Mouse (Mus musculus) frontal cortex, adult 2 months (tissue): ENCODE data around the gene B4galt5. TPM values are rescaled to one million over a fixed set of nuclear protein-coding genes. Genes with fewer than 3 reads are reported as not detected.

ENCODE experiments used
- DNase-seq, 2 experiments: peaks; one replicate each; pipeline ENCODE4 v3.0.0; 2022; ENCODE audit warnings: low spot score in 1 of 2; ENCODE audit errors: extremely low spot score in 1 of 2
- polyA plus RNA-seq: library from polyadenylated mRNA; depleted of rRNA; stranded (reverse); fragments of >200 nt; gene quantifications from 2 replicates; pipeline ENCODE4 v1.2.3, GENCODE M21; 2012

B4galt5 gene
- polyA plus RNA-seq, 1 experiment: 37.8 TPM

- DNase-seq: no peak
Measured at GRCm38 (mm10) chr2:167363272-167364045, 14.5 kb upstream of the B4galt5 start.

- DNase-seq: no peak
Measured at GRCm38 (mm10) chr2:167358499-167358898, 9.5 kb upstream of the B4galt5 start.

- no peak for DNase-seq
Measured at GRCm38 (mm10) chr2:167356885-167357284, 7.9 kb upstream of the B4galt5 start.

GRCm38 (mm10) chr2:167354611-167355165 is 5.7 kb upstream of the B4galt5 start:
- DNase-seq: no peak

- no peak for DNase-seq
Measured at GRCm38 (mm10) chr2:167354046-167354445, 5.1 kb upstream of the B4galt5 start.

- DNase-seq: no peak
Measured at GRCm38 (mm10) chr2:167352496-167352895, 3.5 kb upstream of the B4galt5 start.

- DNase-seq: no peak
Measured at GRCm38 (mm10) chr2:167351371-167351951, 2.5 kb upstream of the B4galt5 start.

- DNase-seq: no peak
Measured at GRCm38 (mm10) chr2:167350126-167350650, 1.2 kb upstream of the B4galt5 start.

- peak; percentile 92 to 93 for DNase-seq
Measured at GRCm38 (mm10) chr2:167349283-167349936, 427 bp upstream of the B4galt5 start.

- peak in 1 of 2 experiments; percentile 56 for DNase-seq
Measured at GRCm38 (mm10) chr2:167347991-167348375, 1.0 kb downstream of the B4galt5 start.

- no peak for DNase-seq
Measured at GRCm38 (mm10) chr2:167347361-167347760, 1.6 kb downstream of the B4galt5 start.

- no peak for DNase-seq
Measured at GRCm38 (mm10) chr2:167345508-167346164, 3.3 kb downstream of the B4galt5 start.

- DNase-seq: no peak
Measured at GRCm38 (mm10) chr2:167344871-167345507, 4.0 kb downstream of the B4galt5 start.

GRCm38 (mm10) chr2:167343369-167344140 is 5.4 kb downstream of the B4galt5 start:
- DNase-seq: no peak

GRCm38 (mm10) chr2:167342876-167343275 is 6.1 kb downstream of the B4galt5 start:
- DNase-seq: no peak

GRCm38 (mm10) chr2:167337580-167337979 is 11.4 kb downstream of the B4galt5 start:
- no peak for DNase-seq

- DNase-seq: no peak
Measured at GRCm38 (mm10) chr2:167337214-167337512, 11.8 kb downstream of the B4galt5 start.

- DNase-seq: no peak
Measured at GRCm38 (mm10) chr2:167336384-167337213, 12.4 kb downstream of the B4galt5 start.

- DNase-seq: no peak
Measured at GRCm38 (mm10) chr2:167335066-167335465, 13.9 kb downstream of the B4galt5 start.
